Mouse (Mus musculus): Measurements from ENCODE around the gene Mast4. TPM values are rescaled to one million over a fixed set of nuclear protein-coding genes. Genes with fewer than 3 reads are reported as not detected.

Mast4 gene
- polyA plus RNA-seq, 1 experiment from 2014 or later, result 19.5 TPM

DNA sequence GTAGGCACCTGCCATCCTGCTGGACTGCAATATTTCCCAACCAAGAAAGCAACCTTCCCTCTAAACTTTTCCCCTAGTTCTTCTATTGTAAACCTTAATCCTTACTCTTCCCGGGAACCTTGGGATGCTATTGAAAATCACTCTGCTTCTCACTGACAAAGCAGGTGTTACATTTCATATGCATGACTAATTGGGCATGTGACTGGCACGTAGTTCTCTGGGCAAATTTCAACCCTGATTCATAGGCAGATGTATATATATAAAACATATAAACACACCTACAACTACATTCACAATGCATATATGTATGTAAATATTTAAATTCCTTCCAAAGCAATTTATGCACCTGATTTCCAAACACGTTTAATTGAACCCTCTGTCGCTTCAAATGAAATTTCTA lies 90.2 kb downstream of the Mast4 start:
- H3K9me3 ChIP-seq (ENCODE audit: control insufficient read depth, low read length), result no peaks in the 10 kb centered on the region
- no peak overlapping the region for H3K9ac ChIP-seq (ENCODE audit: low read length)
- no peaks in the 10 kb centered on the region for H3K27me3 ChIP-seq (ENCODE audit: control insufficient read depth, insufficient read depth, low read length)

DNA sequence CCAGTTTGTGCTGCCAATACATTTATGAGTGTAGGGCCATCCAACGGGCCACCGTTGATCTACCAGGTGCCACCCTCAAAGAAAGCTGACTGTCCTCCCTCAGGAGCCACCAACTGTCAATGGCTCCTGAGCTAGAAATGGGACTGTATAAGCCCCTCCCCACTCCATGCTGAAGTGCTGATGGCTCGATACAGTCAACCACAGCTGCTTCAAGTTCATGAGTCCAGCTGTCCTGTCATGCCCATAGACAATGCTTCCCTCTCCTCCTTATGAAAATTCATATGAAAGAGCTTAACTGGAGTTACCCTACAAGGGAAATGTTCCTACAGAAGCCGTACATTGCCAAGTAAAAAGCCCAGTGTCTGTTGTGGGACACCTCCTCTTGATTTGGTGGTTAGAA lies 93.2 kb downstream of the Mast4 start:
- H3K4me3 ChIP-seq (ENCODE audit: low read depth, low read length), result no peak overlapping the region
- no peaks in the 10 kb centered on the region for H3K9me3 ChIP-seq (ENCODE audit: control insufficient read depth, low read length)
- ATAC-seq (ENCODE audit: insufficient read depth, low FRiP score, low TSS enrichment), result no peak
- no peaks in the 10 kb centered on the region for H3K36me3 ChIP-seq (ENCODE audit: control insufficient read depth, insufficient read depth, low read length)
- 93% methylated on average over 4 of the region's 4 CpGs for WGBS
- no peak overlapping the region for H3K27ac ChIP-seq (ENCODE audit: low read depth, low read length)
- no peaks in the 10 kb centered on the region for H3K27me3 ChIP-seq (ENCODE audit: control insufficient read depth, insufficient read depth, low read length)
- no peaks in the 10 kb centered on the region for H3K4me1 ChIP-seq (ENCODE audit: control insufficient read depth, insufficient read depth, low read length)
- DNase-seq (ENCODE audit: low spot score), result no peak
- no peak overlapping the region for H3K4me2 ChIP-seq (ENCODE audit: low read depth)
- no peak overlapping the region for H3K9ac ChIP-seq (ENCODE audit: low read length)

More for the DNA sequence above, 90.2 kb downstream of the Mast4 start:
- ATAC-seq (ENCODE audit: insufficient read depth, low FRiP score, low TSS enrichment), result no peak
- WGBS, result 68% methylated on average over 4 of the region's 4 CpGs
- Histone ChIP-seq H3K27ac (ENCODE audit: low read depth, low read length) (no peak overlapping the region), H3K4me3 (ENCODE audit: low read depth, low read length) (no peak overlapping the region), H3K36me3 (ENCODE audit: control insufficient read depth, insufficient read depth, low read length) (no peaks in the 10 kb centered on the region), H3K4me2 (ENCODE audit: low read depth) (no peak overlapping the region), H3K4me1 (ENCODE audit: control insufficient read depth, insufficient read depth, low read length) (no peaks in the 10 kb centered on the region)
- DNase-seq (ENCODE audit: low spot score), result no peak

DNA sequence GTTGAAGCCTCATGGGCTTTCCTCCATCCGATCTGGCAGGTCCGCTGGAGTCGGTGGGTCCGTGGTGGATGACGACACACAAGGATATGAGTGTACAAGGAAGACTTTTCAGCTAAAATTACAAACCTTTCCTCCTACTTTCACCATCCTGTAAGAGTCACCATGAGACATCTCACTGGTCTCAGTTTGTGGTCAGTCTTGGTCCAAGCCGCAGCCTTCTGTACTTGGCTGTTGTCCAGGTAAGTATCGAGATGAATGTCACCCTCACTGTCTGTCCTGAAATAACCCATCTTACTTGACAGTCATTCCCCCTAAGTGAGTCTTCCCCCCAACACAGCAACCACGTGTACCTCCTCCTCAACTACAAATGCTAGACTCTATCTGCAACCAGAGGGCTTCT lies 94.6 kb downstream of the Mast4 start:
- WGBS, result 92% methylated on average over 8 of the region's 8 CpGs
- Histone ChIP-seq H3K36me3 (ENCODE audit: control insufficient read depth, insufficient read depth, low read length) (no peaks in the 10 kb centered on the region), H3K4me2 (ENCODE audit: low read depth) (no peak overlapping the region), H3K9ac (ENCODE audit: low read length) (no peak overlapping the region), H3K4me1 (ENCODE audit: control insufficient read depth, insufficient read depth, low read length) (no peaks in the 10 kb centered on the region), H3K4me3 (ENCODE audit: low read depth, low read length) (no peak overlapping the region), H3K27me3 (ENCODE audit: control insufficient read depth, insufficient read depth, low read length) (no peaks in the 10 kb centered on the region), H3K9me3 (ENCODE audit: control insufficient read depth, low read length) (no peaks in the 10 kb centered on the region), H3K27ac (ENCODE audit: low read depth, low read length) (no peak overlapping the region)
- ATAC-seq (ENCODE audit: insufficient read depth, low FRiP score, low TSS enrichment), result no peak
- DNase-seq (ENCODE audit: low spot score), result no peak

DNA sequence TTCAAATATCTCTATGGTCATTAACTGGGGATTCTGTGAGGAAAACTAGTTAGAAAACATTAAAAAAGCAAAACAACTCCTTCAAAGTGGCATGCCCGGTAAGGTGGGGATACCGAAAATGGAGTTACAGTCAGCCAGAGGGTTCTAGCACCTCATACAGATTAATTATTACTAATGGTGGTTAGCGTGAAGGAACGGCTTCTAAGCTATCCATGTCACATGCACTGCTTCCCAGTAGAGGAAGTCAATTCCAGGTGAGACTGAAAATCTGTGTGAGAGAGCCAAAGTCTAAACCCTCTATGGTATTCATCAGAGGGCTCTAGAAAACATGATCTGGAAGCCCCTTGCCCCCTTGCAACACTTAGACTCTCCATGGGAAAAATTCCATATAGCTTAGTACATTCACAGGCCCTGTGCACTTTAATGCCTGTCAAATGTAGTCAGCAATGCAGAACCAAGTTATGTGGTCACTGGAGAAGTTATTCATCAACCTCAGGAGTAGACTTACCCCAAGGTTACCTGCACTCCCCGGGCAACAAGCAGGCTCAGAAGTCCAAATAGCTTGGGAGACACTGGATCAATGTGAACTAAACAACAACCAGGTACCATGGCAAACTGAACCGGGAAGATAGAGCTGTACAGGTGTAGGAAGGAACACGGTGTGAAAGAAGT lies 96.1 kb downstream of the Mast4 start:
- ATAC-seq (ENCODE audit: insufficient read depth, low FRiP score, low TSS enrichment) (no peak), DNase-seq (ENCODE audit: low spot score) (no peak)
- no peaks in the 10 kb centered on the region for H3K4me1 ChIP-seq (ENCODE audit: control insufficient read depth, insufficient read depth, low read length)
- H3K4me3 ChIP-seq (ENCODE audit: low read depth, low read length), result no peak overlapping the region
- no peak overlapping the region for H3K4me2 ChIP-seq (ENCODE audit: low read depth)
- no peak overlapping the region for H3K27ac ChIP-seq (ENCODE audit: low read depth, low read length)
- H3K9me3 ChIP-seq (ENCODE audit: control insufficient read depth, low read length), result no peaks in the 10 kb centered on the region
- 92% methylated on average over 7 of the region's 7 CpGs for WGBS
- no peaks in the 10 kb centered on the region for H3K36me3 ChIP-seq (ENCODE audit: control insufficient read depth, insufficient read depth, low read length)
- H3K9ac ChIP-seq (ENCODE audit: low read length), result no peak overlapping the region
- no peaks in the 10 kb centered on the region for H3K27me3 ChIP-seq (ENCODE audit: control insufficient read depth, insufficient read depth, low read length)

DNA sequence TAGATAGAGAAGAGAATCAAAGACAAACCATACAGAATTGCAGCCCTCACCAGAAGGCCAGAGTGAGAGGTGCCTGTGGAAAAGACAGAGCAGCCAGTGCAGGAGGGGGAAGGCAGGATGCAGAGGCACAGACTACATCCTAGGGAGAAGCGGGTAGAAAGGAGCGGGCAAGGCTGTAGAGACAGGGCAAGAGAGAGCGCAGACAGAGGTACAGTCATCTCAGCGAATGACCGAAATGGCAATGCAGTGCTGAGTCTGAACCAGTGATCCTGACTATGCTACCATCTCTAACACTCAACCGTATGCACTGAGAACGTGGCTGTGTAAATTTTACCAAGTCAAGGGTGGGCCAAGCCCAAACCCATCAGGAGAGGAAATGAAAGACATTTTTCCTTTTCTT lies 102.1 kb downstream of the Mast4 start:
- H3K9me3 ChIP-seq (ENCODE audit: control insufficient read depth, low read length), result no peaks in the 10 kb centered on the region
- no peak for ATAC-seq (ENCODE audit: insufficient read depth, low FRiP score, low TSS enrichment)
- 94% methylated on average over 7 of the region's 7 CpGs for WGBS

DNA sequence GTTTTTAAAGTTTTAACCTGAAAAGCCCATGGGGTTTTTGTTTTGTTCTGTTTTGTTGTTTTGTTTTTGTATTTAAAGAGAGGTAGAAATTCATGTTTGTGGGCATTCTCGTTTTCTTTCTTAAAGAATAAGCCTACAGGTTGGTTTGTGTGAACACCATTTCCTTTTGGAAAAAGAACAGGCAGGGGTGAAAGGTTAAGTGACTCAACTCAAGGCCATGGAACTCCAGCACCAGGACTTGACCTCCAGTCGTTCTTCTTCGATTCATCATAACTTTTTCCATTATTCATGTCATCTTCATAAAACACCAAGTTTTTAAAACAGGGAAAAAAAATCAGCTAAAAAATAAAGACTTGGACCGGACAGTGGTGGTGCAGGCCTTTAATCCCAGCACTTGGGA lies 105.2 kb downstream of the Mast4 start:
- no peak overlapping the region for H3K4me2 ChIP-seq (ENCODE audit: low read depth)
- no peak overlapping the region for H3K4me3 ChIP-seq (ENCODE audit: low read depth, low read length)
- no peak for ATAC-seq (ENCODE audit: insufficient read depth, low FRiP score, low TSS enrichment)

More for the DNA sequence above, 102.1 kb downstream of the Mast4 start:
- H3K27me3 ChIP-seq (ENCODE audit: control insufficient read depth, insufficient read depth, low read length), result no peaks in the 10 kb centered on the region
- H3K4me2 ChIP-seq (ENCODE audit: low read depth), result no peak overlapping the region
- H3K4me3 ChIP-seq (ENCODE audit: low read depth, low read length), result no peak overlapping the region
- H3K36me3 ChIP-seq (ENCODE audit: control insufficient read depth, insufficient read depth, low read length), result no peaks in the 10 kb centered on the region
- H3K9ac ChIP-seq (ENCODE audit: low read length), result no peak overlapping the region
- no peak overlapping the region for H3K27ac ChIP-seq (ENCODE audit: low read depth, low read length)
- DNase-seq (ENCODE audit: low spot score), result no peak
- H3K4me1 ChIP-seq (ENCODE audit: control insufficient read depth, insufficient read depth, low read length), result no peaks in the 10 kb centered on the region

DNA sequence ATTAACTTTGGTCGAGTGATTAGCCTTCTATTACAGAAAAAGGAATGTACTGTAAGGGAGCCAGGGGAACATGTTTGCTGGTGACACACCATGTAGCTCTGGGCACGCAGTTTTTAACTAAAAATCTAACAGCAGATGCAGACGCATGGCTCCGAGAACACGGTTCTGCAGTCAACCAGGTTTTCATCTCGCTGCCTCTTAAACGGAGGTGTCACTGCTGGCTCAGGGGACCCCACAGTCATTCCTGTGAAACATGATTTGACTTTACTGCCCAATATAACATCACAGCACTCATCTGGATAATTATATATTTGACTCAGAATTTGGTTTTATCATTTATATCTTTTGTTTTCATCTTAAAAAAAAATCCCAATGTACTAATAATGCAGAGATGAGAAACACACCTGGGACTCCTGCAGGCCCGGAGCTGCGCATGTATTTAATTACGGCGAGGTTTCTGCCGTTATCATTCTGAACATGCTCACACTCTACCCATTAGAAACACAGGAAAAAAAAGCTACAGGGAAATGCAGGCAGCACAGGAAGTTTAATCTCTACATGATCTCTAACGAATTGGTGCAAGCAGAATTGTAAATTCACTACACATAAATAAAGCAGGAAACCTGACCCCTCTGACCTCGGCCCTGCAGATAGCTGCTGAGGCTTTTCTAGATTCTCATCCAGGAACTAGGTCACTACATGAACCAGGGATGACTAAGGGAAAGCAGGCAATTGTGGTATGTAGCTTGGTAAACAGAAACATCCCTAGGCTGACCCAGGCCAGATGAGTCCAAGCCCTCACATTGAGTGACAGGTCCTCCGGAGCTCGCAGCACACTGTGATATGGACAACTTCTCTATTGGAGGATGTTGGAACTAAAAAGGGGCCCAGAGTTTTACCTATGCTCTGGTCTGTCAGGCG lies 108.1 kb downstream of the Mast4 start:
- Histone ChIP-seq H3K9me3 (ENCODE audit: control insufficient read depth, low read length) (no peaks in the 10 kb centered on the region), H3K27me3 (ENCODE audit: control insufficient read depth, insufficient read depth, low read length) (no peaks in the 10 kb centered on the region), H3K36me3 (ENCODE audit: control insufficient read depth, insufficient read depth, low read length) (no peaks in the 10 kb centered on the region), H3K4me3 (ENCODE audit: low read depth, low read length) (no peak overlapping the region), H3K27ac (ENCODE audit: low read depth, low read length) (no peak overlapping the region), H3K4me1 (ENCODE audit: control insufficient read depth, insufficient read depth, low read length) (no peaks in the 10 kb centered on the region; the same call in 1 of the 2 replicates), H3K9ac (ENCODE audit: low read length) (no peak overlapping the region), H3K4me2 (ENCODE audit: low read depth) (no peak overlapping the region)
- ATAC-seq (ENCODE audit: insufficient read depth, low FRiP score, low TSS enrichment) (no peak), DNase-seq (ENCODE audit: low spot score) (no peak)
- 67% methylated on average over 17 of the region's 17 CpGs for WGBS

More for the DNA sequence above, 105.2 kb downstream of the Mast4 start:
- Histone ChIP-seq H3K9ac (ENCODE audit: low read length) (no peak overlapping the region), H3K27ac (ENCODE audit: low read depth, low read length) (no peak overlapping the region), H3K9me3 (ENCODE audit: control insufficient read depth, low read length) (no peaks in the 10 kb centered on the region), H3K4me1 (ENCODE audit: control insufficient read depth, insufficient read depth, low read length) (no peaks in the 10 kb centered on the region; the same call in 1 of the 2 replicates), H3K27me3 (ENCODE audit: control insufficient read depth, insufficient read depth, low read length) (no peaks in the 10 kb centered on the region), H3K36me3 (ENCODE audit: control insufficient read depth, insufficient read depth, low read length) (no peaks in the 10 kb centered on the region)
- 83% methylated on average over 4 of the region's 4 CpGs for WGBS
- no peak for DNase-seq (ENCODE audit: low spot score)

DNA sequence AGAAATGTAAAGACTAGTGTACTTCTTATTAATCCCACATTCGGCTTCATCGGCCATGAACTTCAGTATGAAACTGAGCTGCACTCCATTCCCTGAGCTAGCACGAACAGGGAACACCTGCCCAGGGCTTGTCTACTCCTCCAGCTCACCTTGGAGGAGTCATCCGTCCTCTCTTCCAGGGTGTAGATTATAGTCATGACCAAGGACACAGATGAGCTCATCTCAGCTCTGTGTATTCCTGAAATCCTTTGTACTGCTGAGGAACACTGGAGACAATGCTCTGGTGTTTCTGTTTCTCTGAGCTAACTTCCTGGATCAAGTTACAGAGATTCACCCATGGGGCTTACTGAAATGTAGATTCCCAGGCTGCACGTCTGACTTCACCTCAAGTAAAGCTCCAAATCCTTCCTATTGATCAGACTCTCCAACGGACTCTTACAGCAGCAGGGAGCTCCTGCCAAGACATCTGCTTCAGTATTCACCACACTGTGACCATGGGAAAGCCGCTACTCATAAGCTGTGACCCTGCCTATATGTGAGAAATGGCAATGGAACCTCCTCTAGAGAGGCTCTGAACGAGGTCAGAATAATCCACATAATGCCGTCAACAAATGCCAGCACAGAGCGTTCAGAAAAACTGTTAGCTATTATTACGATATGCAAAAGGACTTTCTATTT lies 108.9 kb downstream of the Mast4 start:
- H3K27me3 ChIP-seq (ENCODE audit: control insufficient read depth, insufficient read depth, low read length), result no peaks in the 10 kb centered on the region
- no peaks in the 10 kb centered on the region; the same call in 1 of the 2 replicates for H3K4me1 ChIP-seq (ENCODE audit: control insufficient read depth, insufficient read depth, low read length)
- no peak overlapping the region for H3K27ac ChIP-seq (ENCODE audit: low read depth, low read length)
- WGBS, result 60% methylated on average over 11 of the region's 11 CpGs
- no peak overlapping the region for H3K4me2 ChIP-seq (ENCODE audit: low read depth)
- no peaks in the 10 kb centered on the region for H3K36me3 ChIP-seq (ENCODE audit: control insufficient read depth, insufficient read depth, low read length)
- H3K9ac ChIP-seq (ENCODE audit: low read length), result no peak overlapping the region
- no peak overlapping the region for H3K4me3 ChIP-seq (ENCODE audit: low read depth, low read length)
- no peaks in the 10 kb centered on the region for H3K9me3 ChIP-seq (ENCODE audit: control insufficient read depth, low read length)
- ATAC-seq (ENCODE audit: insufficient read depth, low FRiP score, low TSS enrichment) (no peak), DNase-seq (ENCODE audit: low spot score) (no peak)
